Mouse (Mus musculus) cerebellum, adult 2 months (tissue): ENCODE measurements around the gene Gm7980. TPM values are rescaled to one million over a fixed set of nuclear protein-coding genes. Genes with fewer than 3 reads are reported as not detected.
"Not testable (repeated sequence)": the region's sequence is repeated elsewhere in the genome, so short reads cannot be mapped to it uniquely, and the experiment has no call there.

Experiments
- DNase-seq, 2 experiments: peaks; one replicate each; pipeline ENCODE4 v3.0.0; 2021
- H3K27ac ChIP-seq: fragments of 200-500 bp; 2 replicates; pipeline ENCODE4 v1.5.1; 2012; ENCODE audit warnings: low read length, control low read depth, inconsistent platforms; ENCODE audit not compliant: insufficient read depth
- H3K27me3 ChIP-seq: fragments of 200-500 bp; 2 replicates; pipeline ENCODE4 v1.6.1; 2012; ENCODE audit warnings: inconsistent platforms, mild to moderate bottlenecking, low read length, moderate library complexity; ENCODE audit not compliant: control insufficient read depth, insufficient read depth
- H3K4me1 ChIP-seq: fragments of 200-500 bp; 2 replicates; pipeline ENCODE4 v1.6.1; 2011; ENCODE audit warnings: low read length; ENCODE audit not compliant: control insufficient read depth, insufficient read depth
- H3K4me3 ChIP-seq: fragments of 200-500 bp; replicated peaks from 2 replicates; pipeline ENCODE3; 2011; ENCODE audit warnings: mild to moderate bottlenecking, low read depth, low read length, control low read depth; ENCODE audit not compliant: insufficient read depth
- WGBS: fragments of 180-500 bp; shearing (Covaris S2); methylation state at CpG from one replicate; pipeline ENCODE4 v1.1.7; 2018; 5-methylcytosine and 5-hydroxymethylcytosine counted together
- polyA plus RNA-seq: library from polyadenylated mRNA; depleted of rRNA; stranded (reverse); fragments of >200 nt; gene quantifications from 2 replicates; pipeline ENCODE4 v1.2.3, GENCODE M21; 2012; rRNA removed

Gene Gm7980
- polyA plus RNA-seq: not detected in 2 replicates

GRCm38 (mm10) chr14:41907190-41907589 lies at the start of gene Gm7980:
Gene Gm7980 (minus strand): TSS chr14:41907290.
- H3K27me3 ChIP-seq, H3K4me1 ChIP-seq, DNase-seq, H3K27ac ChIP-seq, H3K4me3 ChIP-seq: not testable (repeated sequence)
- WGBS: no CpG with 5 or more reads among the region's 2 CpGs

- not testable (repeated sequence) for DNase-seq, H3K4me3 ChIP-seq, H3K27ac ChIP-seq, H3K4me1 ChIP-seq, H3K27me3 ChIP-seq
- WGBS: 64% methylated on average over 2 of the region's 2 CpGs
Observed at GRCm38 (mm10) chr14:41943695-41944094, 36.6 kb upstream of the Gm7980 start, which contains the start of gene 1700024B05Rik. Gene 1700024B05Rik (plus strand): TSS chr14:41943995.

- not testable (repeated sequence) for H3K4me1 ChIP-seq, H3K27me3 ChIP-seq, H3K27ac ChIP-seq, H3K4me3 ChIP-seq, DNase-seq
- WGBS: no CpG with 5 or more reads among the region's 1 CpGs
Observed at GRCm38 (mm10) chr14:41924649-41925048, 17.6 kb upstream of the Gm7980 start, which contains the start of gene 1700049E17Rik1. Gene 1700049E17Rik1 (plus strand): TSS chr14:41924949.

Other genes with a start within 250 kb of the Gm7980 start
- gene Gm8068, start 205.4 kb downstream of the Gm7980 start, polyA plus RNA-seq: not detected in 2 replicates
- not detected in 2 replicates for gene Gm7929, start 156.7 kb downstream of the Gm7980 start, polyA plus RNA-seq
- gene Gm47189, start 134.8 kb downstream of the Gm7980 start, polyA plus RNA-seq: not detected in 2 replicates
- not detected in 2 replicates for gene 1700049E17Rik1, start 17.7 kb upstream of the Gm7980 start, polyA plus RNA-seq
- gene 1700024B05Rik, start 36.7 kb upstream of the Gm7980 start, polyA plus RNA-seq: not detected in 2 replicates
- not detected in 2 replicates for gene Gm6401, start 60.6 kb upstream of the Gm7980 start, polyA plus RNA-seq
- gene Gm3543, start 76.0 kb upstream of the Gm7980 start, polyA plus RNA-seq: not detected in 2 replicates
- gene Gm7951, start 210.1 kb upstream of the Gm7980 start, polyA plus RNA-seq: not detected in 2 replicates